Mouse (Mus musculus) kidney, embryonic 14.5 days (tissue): ENCODE results near the gene Kxd1. TPM values are rescaled to one million over a fixed set of nuclear protein-coding genes. Genes with fewer than 3 reads are reported as not detected.
A peak's percentile ranks its signal among the peaks of the same experiment; 100 is the strongest.

Source experiments
- ATAC-seq: fragments of 200-750 bp; cut with Nextera tagmentation; 2 replicates; pipeline ENCODE4 v1.8.0; 2017; ENCODE audit warnings: moderate number of reproducible peaks, mild to moderate bottlenecking, moderate TSS enrichment, moderate library complexity; ENCODE audit not compliant: low FRiP score, low TSS enrichment
- H3K27ac ChIP-seq: fragments of 300-500 bp; sonication (generic); 2 replicates; pipeline ENCODE4 v1.5.1; 2014; ENCODE audit warnings: low read depth, mild to moderate bottlenecking, low read length, moderate library complexity, mixed read lengths
- H3K27me3 ChIP-seq: fragments of 300-500 bp; sonication (generic); 2 replicates; pipeline ENCODE4 v1.6.1; 2014; ENCODE audit warnings: mild to moderate bottlenecking, low read length; ENCODE audit not compliant: control insufficient read depth, insufficient read depth
- H3K36me3 ChIP-seq: fragments of 300-500 bp; sonication (generic); 2 replicates; pipeline ENCODE4 v1.6.1; 2014; ENCODE audit warnings: low read length, mixed read lengths; ENCODE audit not compliant: control insufficient read depth, insufficient read depth
- H3K4me1 ChIP-seq: fragments of 300-500 bp; sonication (generic); 2 replicates; pipeline ENCODE4 v1.6.1; 2014; ENCODE audit warnings: low read length, mixed read lengths; ENCODE audit not compliant: control insufficient read depth, insufficient read depth
- H3K4me2 ChIP-seq: fragments of 300-500 bp; sonication (generic); replicated peaks from 2 replicates; pipeline ENCODE4 v1.6.1; 2014; ENCODE audit warnings: low read depth, mild to moderate bottlenecking, low read length
- H3K4me3 ChIP-seq: fragments of 300-500 bp; sonication (generic); 2 replicates; pipeline ENCODE4 v1.5.1; 2014; ENCODE audit warnings: mild to moderate bottlenecking, low read length
- H3K9ac ChIP-seq: fragments of 300-500 bp; sonication (generic); 2 replicates; pipeline ENCODE4 v1.6.1; 2014; ENCODE audit warnings: low read depth, mild to moderate bottlenecking, low read length, moderate library complexity
- H3K9me3 ChIP-seq: fragments of 300-500 bp; sonication (generic); 2 replicates; pipeline ENCODE4 v1.6.1; 2016; ENCODE audit warnings: low read length; ENCODE audit not compliant: control insufficient read depth
- WGBS: fragments of 180-500 bp; shearing (Covaris S2); extraction: QIAGEN DNeasy Blood & Tissue Kit; methylation state at CpG from one replicate; pipeline ENCODE4 v1.1.7; 2014; 5-methylcytosine and 5-hydroxymethylcytosine counted together
- polyA plus RNA-seq: library from polyadenylated mRNA; unstranded; fragments of >200 nt; fragmentation: Nextera tagmentation; extraction: Ambion mirVana; gene quantifications from 2 replicates; pipeline ENCODE4 v1.2.1, GENCODE M21; 2014

Gene Kxd1
- polyA plus RNA-seq, 1 experiment from 2014 or later: 70.9 TPM

- WGBS: 55% methylated on average over 1 of the region's 1 CpGs
- Histone ChIP-seq H3K9ac (no peak overlapping the region), H3K36me3 (no peaks in the 10 kb centered on the region), H3K4me2 (no peak overlapping the region), H3K27me3 (no peaks in the 10 kb centered on the region), H3K27ac (no peak overlapping the region), H3K9me3 (no peaks in the 10 kb centered on the region), H3K4me3 (no peak overlapping the region), H3K4me1 (0 out of 2 replicates have a peak, but pooled peaks cover 18% of the 10 kb centered on the region)
- no peak for ATAC-seq
Measured at GRCm38 (mm10) chr8:70552836-70553235, 25.1 kb upstream of the Kxd1 start.

DNA sequence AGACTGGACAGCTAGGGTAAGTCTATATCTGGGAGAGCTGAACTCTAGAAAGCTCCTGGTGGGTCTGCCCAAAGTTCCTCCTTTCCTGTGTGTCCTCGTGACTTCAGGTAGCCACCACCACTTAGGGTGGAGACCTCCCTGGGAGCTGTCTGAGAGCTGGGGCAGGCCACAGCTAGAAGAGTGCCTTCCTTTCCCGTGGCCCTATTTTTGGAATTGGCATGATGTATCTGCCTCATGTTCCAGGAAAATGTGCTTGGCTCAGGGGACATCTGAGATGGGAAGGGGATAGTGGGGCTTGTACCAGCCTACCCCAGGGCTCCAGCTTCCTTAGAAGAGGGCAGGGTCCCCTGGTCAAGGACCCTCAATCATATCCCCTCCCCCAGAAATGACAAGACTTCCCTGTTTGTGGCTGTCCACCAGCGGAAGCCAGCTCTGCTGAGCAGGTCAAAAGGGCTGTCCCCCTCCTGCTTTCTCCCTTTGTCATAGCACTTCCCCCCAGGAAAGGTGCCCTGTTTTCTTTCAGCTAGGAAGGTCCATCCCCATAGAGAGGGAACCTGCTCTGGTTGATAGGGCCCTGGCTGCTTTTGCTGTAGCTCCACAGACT, 23.9 kb upstream of the Kxd1 start:
- Histone ChIP-seq H3K4me1 (0 out of 2 replicates have a peak, but pooled peaks cover 18% of the 10 kb centered on the region), H3K9ac (no peak overlapping the region), H3K36me3 (no peaks in the 10 kb centered on the region), H3K4me2 (no peak overlapping the region), H3K4me3 (no peak overlapping the region), H3K27me3 (no peaks in the 10 kb centered on the region), H3K9me3 (no peaks in the 10 kb centered on the region), H3K27ac (no peak overlapping the region; the same call in 1 of the 2 replicates)
- WGBS: 59% methylated on average over 3 of the region's 3 CpGs
- ATAC-seq: no peak

DNA sequence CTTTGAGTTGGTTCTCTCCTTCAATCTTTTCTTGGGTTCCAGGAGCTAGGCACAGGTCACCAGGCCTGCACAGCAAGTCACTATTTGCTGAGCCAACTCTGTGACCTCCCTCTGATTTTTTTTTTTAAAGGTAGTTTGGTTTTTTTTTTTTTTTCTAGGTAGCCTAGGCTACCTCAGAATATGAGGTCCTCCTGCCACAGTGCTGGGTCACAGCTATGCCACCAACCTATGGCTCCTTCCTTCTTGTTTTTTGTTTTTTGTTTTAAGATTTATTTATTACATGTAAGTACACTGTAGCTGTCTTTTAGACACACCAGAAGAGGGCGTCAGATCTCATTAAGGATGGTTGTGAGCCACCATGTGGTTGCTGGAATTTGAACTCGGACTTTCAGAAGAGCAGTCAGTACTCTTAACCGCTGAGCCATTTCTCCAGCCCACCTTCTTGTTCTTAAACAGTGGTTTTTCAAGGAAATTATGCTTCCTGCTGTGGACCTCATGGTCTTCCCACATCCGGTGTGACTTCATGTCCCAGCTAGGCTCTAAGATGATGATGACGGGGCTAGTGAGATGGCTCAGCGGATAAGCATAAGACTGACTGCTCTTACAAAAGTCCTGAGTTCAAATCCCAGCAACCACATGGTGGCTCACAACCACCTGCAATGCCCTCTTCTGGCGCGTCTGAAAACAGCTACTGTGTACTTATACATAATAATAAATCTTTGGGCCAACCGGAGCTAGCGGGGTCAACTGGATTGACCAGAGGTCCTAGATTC, 21.8 kb upstream of the Kxd1 start:
- no peaks in the 10 kb centered on the region for H3K9me3 ChIP-seq
- ATAC-seq: no peak
- 0 out of 2 replicates have a peak, but pooled peaks cover 21% of the 10 kb centered on the region for H3K4me1 ChIP-seq
- H3K4me3 ChIP-seq: no peak overlapping the region
- no peak overlapping the region for H3K9ac ChIP-seq
- no peaks in the 10 kb centered on the region for H3K36me3 ChIP-seq
- no peak overlapping the region for H3K4me2 ChIP-seq
- no peak overlapping the region for H3K27ac ChIP-seq
- 92% methylated on average over 10 of the region's 10 CpGs for whole genome bisulfite sequencing
- H3K27me3 ChIP-seq: no peaks in the 10 kb centered on the region

- no peak overlapping the region for H3K9ac ChIP-seq
- 89% methylated on average over 6 of the region's 6 CpGs for WGBS
- H3K4me1 ChIP-seq: 0 out of 2 replicates have a peak, but pooled peaks cover 13% of the 10 kb centered on the region
- H3K4me3 ChIP-seq: no peak overlapping the region
- H3K4me2 ChIP-seq: no peak overlapping the region
- H3K27ac ChIP-seq: no peak overlapping the region
- no peaks in the 10 kb centered on the region for H3K27me3 ChIP-seq
- ATAC-seq: no peak
- no peaks in the 10 kb centered on the region for H3K9me3 ChIP-seq
- no peaks in the 10 kb centered on the region for H3K36me3 ChIP-seq
Measured at GRCm38 (mm10) chr8:70547762-70548161, 20.0 kb upstream of the Kxd1 start.

- Histone ChIP-seq H3K27ac (no peak overlapping the region), H3K9me3 (no peaks in the 10 kb centered on the region), H3K4me1 (peaks cover 4% of the 10 kb centered on the region; the same call in 1 of the 2 replicates), H3K9ac (no peak overlapping the region), H3K27me3 (no peaks in the 10 kb centered on the region), H3K4me2 (no peak overlapping the region), H3K4me3 (no peak overlapping the region), H3K36me3 (no peaks in the 10 kb centered on the region)
- no peak for ATAC-seq
- 76% methylated on average over 4 of the region's 4 CpGs for WGBS
Measured at GRCm38 (mm10) chr8:70546412-70546811, 18.7 kb upstream of the Kxd1 start.

- ATAC-seq: no peak
- Histone ChIP-seq H3K4me2 (no peak overlapping the region), H3K9me3 (no peaks in the 10 kb centered on the region), H3K4me3 (no peak overlapping the region), H3K36me3 (no peaks in the 10 kb centered on the region), H3K4me1 (peaks cover 13% of the 10 kb centered on the region; the same call in 1 of the 2 replicates), H3K27me3 (no peaks in the 10 kb centered on the region), H3K9ac (no peak overlapping the region), H3K27ac (no peak overlapping the region)
- 68% methylated on average over 6 of the region's 6 CpGs for WGBS
Measured at GRCm38 (mm10) chr8:70544200-70544687, 16.5 kb upstream of the Kxd1 start.

DNA sequence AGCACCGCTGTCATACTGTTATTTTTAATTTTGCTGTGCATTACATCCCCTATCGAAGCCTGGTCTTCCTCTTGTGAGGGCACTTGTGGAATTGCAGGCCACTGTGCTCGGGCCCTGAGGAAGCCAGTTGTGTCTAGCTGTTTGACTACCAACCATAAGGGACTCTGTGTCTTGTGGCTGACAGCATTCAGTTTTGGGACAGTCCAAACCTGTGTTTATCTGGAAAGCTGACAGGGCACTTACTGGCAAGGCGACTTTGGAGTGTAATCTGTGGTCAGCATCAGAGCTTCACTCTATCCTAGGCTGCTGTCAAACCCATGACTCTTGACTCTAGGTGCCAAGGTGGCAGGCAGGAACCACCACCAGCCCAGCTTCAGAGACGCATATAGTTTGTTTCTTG, 13.3 kb upstream of the Kxd1 start:
- Histone ChIP-seq H3K27ac (no peak overlapping the region), H3K9me3 (no peaks in the 10 kb centered on the region), H3K4me2 (peak overlapping the region; percentile 78), H3K36me3 (peaks cover 10% of the 10 kb centered on the region; the same call in 1 of the 2 replicates), H3K27me3 (no peaks in the 10 kb centered on the region), H3K4me3 (peak overlapping the region; percentile 81; the same call in 1 of the 2 replicates), H3K9ac (peak overlapping the region; percentile 81; the same call in 1 of the 2 replicates), H3K4me1 (peaks cover 10% of the 10 kb centered on the region; the same call in 1 of the 2 replicates)
- no peak for ATAC-seq
- 79% methylated on average over 5 of the region's 5 CpGs for WGBS

GRCm38 (mm10) chr8:70540507-70541071, 12.8 kb upstream of the Kxd1 start:
- Histone ChIP-seq H3K36me3 (peaks cover 15% of the 10 kb centered on the region), H3K4me2 (peak overlapping the region; percentile 78), H3K27ac (peak overlapping the region; percentile 90; the same call in 1 of the 2 replicates), H3K4me1 (peaks cover 10% of the 10 kb centered on the region; the same call in 1 of the 2 replicates), H3K9me3 (no peaks in the 10 kb centered on the region), H3K27me3 (no peaks in the 10 kb centered on the region), H3K4me3 (peak overlapping the region; percentile 81), H3K9ac (peak overlapping the region; percentile 81)
- ATAC-seq: no peak
- 27% methylated on average over 7 of the region's 7 CpGs for WGBS
